Mouse (Mus musculus): ENCODE data around the gene Hs6st3. TPM values are rescaled to one million over a fixed set of nuclear protein-coding genes. Genes with fewer than 3 reads are reported as not detected.
"Not testable (repeated sequence)": the region's sequence is repeated elsewhere in the genome, so short reads cannot be mapped to it uniquely, and the experiment has no call there.

Hs6st3 gene
- polyA plus RNA-seq, 1 experiment from 2014 or later = not detected

GRCm38 (mm10) chr14:119540505-119540904, 402.4 kb downstream of the Hs6st3 start:
- 88% methylated on average over 5 of the region's 5 CpGs for WGBS
- Histone ChIP-seq H3K27ac (ENCODE audit: low read length) (no peak overlapping the region), H3K4me2 (ENCODE audit: low read depth, low read length) (no peak overlapping the region), H3K4me3 (ENCODE audit: low read length) (no peak overlapping the region), H3K4me1 (ENCODE audit: control insufficient read depth, insufficient read depth, low read length) (no peaks in the 10 kb centered on the region), H3K27me3 (replicated peaks; ENCODE audit: control insufficient read depth, insufficient read depth, low read length) (no peaks in the 10 kb centered on the region), H3K9me3 (ENCODE audit: control insufficient read depth, low read length) (no peaks in the 10 kb centered on the region), H3K36me3 (ENCODE audit: control insufficient read depth, insufficient read depth, low read length) (no peaks in the 10 kb centered on the region), H3K9ac (ENCODE audit: low read depth, low read length) (no peak overlapping the region)
- no peak for ATAC-seq

- no peaks in the 10 kb centered on the region for H3K36me3 ChIP-seq (ENCODE audit: control insufficient read depth, insufficient read depth, low read length)
- no peaks in the 10 kb centered on the region for H3K27me3 ChIP-seq (replicated peaks; ENCODE audit: control insufficient read depth, insufficient read depth, low read length)
- no peak overlapping the region for H3K4me2 ChIP-seq (ENCODE audit: low read depth, low read length)
- H3K27ac ChIP-seq (ENCODE audit: low read length) = no peak overlapping the region
- ATAC-seq = no peak
- no peaks in the 10 kb centered on the region for H3K9me3 ChIP-seq (ENCODE audit: control insufficient read depth, low read length)
- H3K4me1 ChIP-seq (ENCODE audit: control insufficient read depth, insufficient read depth, low read length) = no peaks in the 10 kb centered on the region
- 61% methylated on average over 3 of the region's 3 CpGs for WGBS
- no peak overlapping the region for H3K4me3 ChIP-seq (ENCODE audit: low read length)
- H3K9ac ChIP-seq (ENCODE audit: low read depth, low read length) = no peak overlapping the region
Measured at GRCm38 (mm10) chr14:119544596-119544995, 406.5 kb downstream of the Hs6st3 start.

GRCm38 (mm10) chr14:119558356-119558755, 420.2 kb downstream of the Hs6st3 start:
- H3K4me3 ChIP-seq (ENCODE audit: low read length) = no peak overlapping the region
- H3K27me3 ChIP-seq (replicated peaks; ENCODE audit: control insufficient read depth, insufficient read depth, low read length) = no peaks in the 10 kb centered on the region
- no peaks in the 10 kb centered on the region for H3K4me1 ChIP-seq (ENCODE audit: control insufficient read depth, insufficient read depth, low read length)
- H3K9me3 ChIP-seq (ENCODE audit: control insufficient read depth, low read length) = no peaks in the 10 kb centered on the region
- no peak overlapping the region for H3K4me2 ChIP-seq (ENCODE audit: low read depth, low read length)
- no peak overlapping the region for H3K27ac ChIP-seq (ENCODE audit: low read length)
- H3K36me3 ChIP-seq (ENCODE audit: control insufficient read depth, insufficient read depth, low read length) = no peaks in the 10 kb centered on the region
- ATAC-seq = no peak
- WGBS = 86% methylated on average over 4 of the region's 4 CpGs
- H3K9ac ChIP-seq (ENCODE audit: low read depth, low read length) = no peak overlapping the region

- H3K9ac ChIP-seq (ENCODE audit: low read depth, low read length) = no peak overlapping the region
- no peak overlapping the region for H3K4me2 ChIP-seq (ENCODE audit: low read depth, low read length)
- 40% methylated on average over 10 of the region's 10 CpGs for WGBS
- H3K27me3 ChIP-seq (replicated peaks; ENCODE audit: control insufficient read depth, insufficient read depth, low read length) = no peaks in the 10 kb centered on the region
- H3K4me1 ChIP-seq (ENCODE audit: control insufficient read depth, insufficient read depth, low read length) = no peaks in the 10 kb centered on the region
- H3K36me3 ChIP-seq (ENCODE audit: control insufficient read depth, insufficient read depth, low read length) = no peaks in the 10 kb centered on the region
- H3K4me3 ChIP-seq (ENCODE audit: low read length) = no peak overlapping the region
- no peaks in the 10 kb centered on the region for H3K9me3 ChIP-seq (ENCODE audit: control insufficient read depth, low read length)
- no peak overlapping the region for H3K27ac ChIP-seq (ENCODE audit: low read length)
- no peak for ATAC-seq
Measured at GRCm38 (mm10) chr14:119582039-119582508, 443.9 kb downstream of the Hs6st3 start.

GRCm38 (mm10) chr14:119585069-119585468, 446.9 kb downstream of the Hs6st3 start:
- no peaks in the 10 kb centered on the region for H3K27me3 ChIP-seq (replicated peaks; ENCODE audit: control insufficient read depth, insufficient read depth, low read length)
- WGBS = 69% methylated on average over 4 of the region's 4 CpGs
- H3K9ac ChIP-seq (ENCODE audit: low read depth, low read length) = no peak overlapping the region
- no peaks in the 10 kb centered on the region for H3K36me3 ChIP-seq (ENCODE audit: control insufficient read depth, insufficient read depth, low read length)
- no peak for ATAC-seq
- H3K9me3 ChIP-seq (ENCODE audit: control insufficient read depth, low read length) = no peaks in the 10 kb centered on the region
- H3K4me2 ChIP-seq (ENCODE audit: low read depth, low read length) = no peak overlapping the region
- no peak overlapping the region for H3K27ac ChIP-seq (ENCODE audit: low read length)
- H3K4me3 ChIP-seq (ENCODE audit: low read length) = no peak overlapping the region
- no peaks in the 10 kb centered on the region for H3K4me1 ChIP-seq (ENCODE audit: control insufficient read depth, insufficient read depth, low read length)

GRCm38 (mm10) chr14:119587365-119587764, 449.2 kb downstream of the Hs6st3 start:
- not testable (repeated sequence) for H3K36me3 ChIP-seq (ENCODE audit: control insufficient read depth, insufficient read depth, low read length); H3K9ac ChIP-seq (ENCODE audit: low read depth, low read length); H3K4me3 ChIP-seq (ENCODE audit: low read length); H3K9me3 ChIP-seq (ENCODE audit: control insufficient read depth, low read length); H3K27ac ChIP-seq (ENCODE audit: low read length); H3K4me1 ChIP-seq (ENCODE audit: control insufficient read depth, insufficient read depth, low read length); ATAC-seq; H3K4me2 ChIP-seq (ENCODE audit: low read depth, low read length); H3K27me3 ChIP-seq (replicated peaks; ENCODE audit: control insufficient read depth, insufficient read depth, low read length)
- 87% methylated on average over 1 of the region's 1 CpGs for WGBS

GRCm38 (mm10) chr14:119604327-119604726, 466.2 kb downstream of the Hs6st3 start:
- H3K27me3 ChIP-seq (replicated peaks; ENCODE audit: control insufficient read depth, insufficient read depth, low read length) = no peaks in the 10 kb centered on the region
- H3K9ac ChIP-seq (ENCODE audit: low read depth, low read length) = no peak overlapping the region
- no peak overlapping the region for H3K4me3 ChIP-seq (ENCODE audit: low read length)
- H3K9me3 ChIP-seq (ENCODE audit: control insufficient read depth, low read length) = no peaks in the 10 kb centered on the region
- 51% methylated on average over 14 of the region's 14 CpGs for WGBS
- no peaks in the 10 kb centered on the region for H3K36me3 ChIP-seq (ENCODE audit: control insufficient read depth, insufficient read depth, low read length)
- ATAC-seq = no peak
- H3K4me1 ChIP-seq (ENCODE audit: control insufficient read depth, insufficient read depth, low read length) = no peaks in the 10 kb centered on the region
- H3K27ac ChIP-seq (ENCODE audit: low read length) = no peak overlapping the region
- no peak overlapping the region for H3K4me2 ChIP-seq (ENCODE audit: low read depth, low read length)

- Histone ChIP-seq H3K27ac (ENCODE audit: low read length) (no peak overlapping the region), H3K27me3 (replicated peaks; ENCODE audit: control insufficient read depth, insufficient read depth, low read length) (no peaks in the 10 kb centered on the region), H3K4me1 (ENCODE audit: control insufficient read depth, insufficient read depth, low read length) (no peaks in the 10 kb centered on the region), H3K4me2 (ENCODE audit: low read depth, low read length) (no peak overlapping the region), H3K36me3 (ENCODE audit: control insufficient read depth, insufficient read depth, low read length) (no peaks in the 10 kb centered on the region), H3K9ac (ENCODE audit: low read depth, low read length) (no peak overlapping the region), H3K9me3 (ENCODE audit: control insufficient read depth, low read length) (no peaks in the 10 kb centered on the region), H3K4me3 (ENCODE audit: low read length) (no peak overlapping the region)
- no peak for ATAC-seq
- 65% methylated on average over 2 of the region's 2 CpGs for WGBS
Measured at GRCm38 (mm10) chr14:119612793-119613192, 474.7 kb downstream of the Hs6st3 start.

- ATAC-seq = peak; percentile 73
- H3K27me3 ChIP-seq (replicated peaks; ENCODE audit: control insufficient read depth, insufficient read depth, low read length) = no peaks in the 10 kb centered on the region
- H3K27ac ChIP-seq (ENCODE audit: low read length) = no peak overlapping the region
- H3K9me3 ChIP-seq (ENCODE audit: control insufficient read depth, low read length) = no peaks in the 10 kb centered on the region
- H3K4me2 ChIP-seq (ENCODE audit: low read depth, low read length) = no peak overlapping the region
- H3K36me3 ChIP-seq (ENCODE audit: control insufficient read depth, insufficient read depth, low read length) = no peaks in the 10 kb centered on the region
- H3K4me1 ChIP-seq (ENCODE audit: control insufficient read depth, insufficient read depth, low read length) = no peaks in the 10 kb centered on the region
- no peak overlapping the region for H3K9ac ChIP-seq (ENCODE audit: low read depth, low read length)
- no peak overlapping the region for H3K4me3 ChIP-seq (ENCODE audit: low read length)
- WGBS = 43% methylated on average over 1 of the region's 1 CpGs
Measured at GRCm38 (mm10) chr14:119629127-119629526, 491.0 kb downstream of the Hs6st3 start.

- Histone ChIP-seq H3K4me1 (ENCODE audit: control insufficient read depth, insufficient read depth, low read length) (no peaks in the 10 kb centered on the region), H3K4me2 (ENCODE audit: low read depth, low read length) (no peak overlapping the region), H3K9ac (ENCODE audit: low read depth, low read length) (no peak overlapping the region), H3K36me3 (ENCODE audit: control insufficient read depth, insufficient read depth, low read length) (no peaks in the 10 kb centered on the region), H3K9me3 (ENCODE audit: control insufficient read depth, low read length) (no peaks in the 10 kb centered on the region), H3K4me3 (ENCODE audit: low read length) (no peak overlapping the region), H3K27me3 (replicated peaks; ENCODE audit: control insufficient read depth, insufficient read depth, low read length) (no peaks in the 10 kb centered on the region), H3K27ac (ENCODE audit: low read length) (no peak overlapping the region)
- ATAC-seq = no peak
- 76% methylated on average over 3 of the region's 3 CpGs for WGBS
Measured at GRCm38 (mm10) chr14:119633090-119633489, 494.9 kb downstream of the Hs6st3 start.

Measured in intestine, embryonic 16.5 days (tissue).